Mouse (Mus musculus) heart, embryonic 14.5 days (tissue): ENCODE measurements around the gene Pth2. TPM values are rescaled to one million over a fixed set of nuclear protein-coding genes. Genes with fewer than 3 reads are reported as not detected.

Source experiments
- ATAC-seq: fragments of 200-750 bp; cut with Nextera tagmentation; 2 replicates; pipeline ENCODE4 v1.8.0; 2017; ENCODE audit warnings: low read depth, moderate TSS enrichment; ENCODE audit not compliant: insufficient number of reproducible peaks, insufficient read depth, low FRiP score
- H3K27ac ChIP-seq, 2 experiments: fragments of 200-500 bp in 1 of 2; fragments of 300-500 bp in 1 of 2; sonication (generic) in 1 of 2; replicated peaks in 1 of 2; 2 replicates each; pipeline ENCODE4 v1.5.1; 2012 to 2014; ENCODE audit warnings: low read depth in 2 of 2, low read length in 2 of 2, control low read depth in 1 of 2, mild to moderate bottlenecking in 1 of 2, mixed read lengths in 1 of 2; ENCODE audit not compliant: control insufficient read depth in 1 of 2, insufficient read depth in 1 of 2
- H3K27me3 ChIP-seq: fragments of 300-500 bp; sonication (generic); 2 replicates; pipeline ENCODE4 v1.6.1; 2014; ENCODE audit warnings: mild to moderate bottlenecking, low read length, control low read depth; ENCODE audit not compliant: control insufficient read depth, insufficient read depth
- H3K36me3 ChIP-seq: fragments of 300-500 bp; sonication (generic); 2 replicates; pipeline ENCODE4 v1.6.1; 2014; ENCODE audit warnings: mild to moderate bottlenecking, control low read depth, low read length, mixed read lengths; ENCODE audit not compliant: control insufficient read depth, insufficient read depth
- H3K4me1 ChIP-seq, 2 experiments: fragments of 200-500 bp in 1 of 2; fragments of 300-500 bp in 1 of 2; sonication (generic) in 1 of 2; 2 replicates each; pipeline ENCODE4 v1.6.1; 2012 to 2014; ENCODE audit warnings: low read length in 2 of 2, control low read depth in 1 of 2, mixed read lengths in 1 of 2; ENCODE audit not compliant: control insufficient read depth in 2 of 2, insufficient read depth in 2 of 2
- H3K4me2 ChIP-seq: fragments of 300-500 bp; sonication (generic); 2 replicates; pipeline ENCODE4 v1.6.1; 2014; ENCODE audit warnings: mild to moderate bottlenecking, low read length
- H3K4me3 ChIP-seq, 2 experiments: fragments of 200-500 bp in 1 of 2; fragments of 300-500 bp in 1 of 2; sonication (generic) in 1 of 2; 2 replicates each; pipeline ENCODE4 v1.5.1; 2012 to 2014; ENCODE audit warnings: low read length in 2 of 2, mild to moderate bottlenecking in 2 of 2, control low read depth in 1 of 2, low read depth in 1 of 2, moderate library complexity in 1 of 2; ENCODE audit not compliant: control insufficient read depth in 1 of 2, insufficient read depth in 1 of 2
- H3K9ac ChIP-seq: fragments of 300-500 bp; sonication (generic); 2 replicates; pipeline ENCODE4 v1.6.1; 2014; ENCODE audit warnings: mild to moderate bottlenecking, low read length
- H3K9me3 ChIP-seq: fragments of 300-500 bp; sonication (generic); 2 replicates; pipeline ENCODE4 v1.6.1; 2016; ENCODE audit warnings: low read length, control low read depth; ENCODE audit not compliant: control insufficient read depth
- WGBS: fragments of 180-500 bp; shearing (Covaris S2); extraction: QIAGEN DNeasy Blood & Tissue Kit; methylation state at CpG from one replicate; pipeline ENCODE4 v1.1.7; 2014; 5-methylcytosine and 5-hydroxymethylcytosine counted together
- polyA plus RNA-seq: library from polyadenylated mRNA; unstranded; fragments of >200 nt; fragmentation: Nextera tagmentation; extraction: Ambion mirVana; gene quantifications from 2 replicates; pipeline ENCODE4 v1.2.1, GENCODE M21; 2014

Pth2 gene
- polyA plus RNA-seq, 1 experiment from 2014 or later, result 0.61 TPM

DNA sequence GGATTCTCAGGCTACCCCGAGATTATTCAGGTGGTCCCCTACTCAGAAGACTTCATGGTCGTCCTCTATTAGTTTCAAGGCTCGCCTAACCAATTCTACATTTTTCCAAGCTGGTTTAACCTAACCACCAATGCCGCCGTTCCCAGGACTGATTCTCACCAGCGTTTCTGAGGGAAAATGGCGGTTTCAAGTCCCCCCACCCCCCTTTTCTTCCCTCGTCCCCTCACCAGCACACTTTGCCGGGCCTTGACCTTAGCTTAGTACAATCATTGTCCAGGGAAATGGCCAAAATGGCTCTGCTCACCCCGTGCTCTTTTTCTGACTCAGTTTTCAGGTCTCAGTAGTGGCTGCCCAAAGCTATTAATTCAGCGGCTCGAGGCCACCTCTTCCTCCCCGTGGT, 5.4 kb upstream of the Pth2 start:
- H3K4me2 ChIP-seq, result no peak overlapping the region
- 3% methylated on average over 13 of the region's 13 CpGs for WGBS
- no peak for ATAC-seq
- no peak overlapping the region for H3K9ac ChIP-seq
- H3K9me3 ChIP-seq, result peaks cover 24% of the 10 kb centered on the region
- no peak overlapping the region for H3K27ac ChIP-seq
- 0 out of 4 replicates have a peak, but pooled peaks cover 0 to 8% of the 10 kb centered on the region in 2 experiments for H3K4me1 ChIP-seq
- no peak overlapping the region for H3K4me3 ChIP-seq
- peaks cover 79% of the 10 kb centered on the region for H3K27me3 ChIP-seq
- H3K36me3 ChIP-seq, result no peaks in the 10 kb centered on the region

DNA sequence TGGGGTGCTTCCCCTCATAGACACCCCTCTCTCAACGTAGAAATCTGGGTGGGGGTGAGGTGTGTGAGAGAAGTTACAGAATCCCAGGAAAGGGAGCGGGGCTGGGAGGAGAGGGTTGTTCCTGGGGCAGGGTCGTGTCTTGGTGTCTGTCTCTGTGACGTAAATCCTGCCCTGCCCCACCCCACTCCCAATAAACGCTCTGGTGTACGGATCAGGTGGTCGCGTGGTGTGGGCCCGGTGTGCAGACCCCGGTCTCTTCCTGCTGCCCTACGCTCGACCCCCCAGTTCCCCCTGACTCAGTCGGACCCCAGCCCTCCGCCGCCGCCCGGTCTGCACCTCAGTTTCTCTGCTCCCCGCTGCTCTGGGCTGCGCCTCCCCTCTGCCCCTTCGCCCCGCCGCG, 4.9 kb upstream of the Pth2 start:
- 3% methylated on average over 23 of the region's 23 CpGs for WGBS
- peak overlapping the region in 1 of 2 experiments; percentile 20; a peak in 2 of 4 replicates for H3K4me3 ChIP-seq
- no peak overlapping the region for H3K27ac ChIP-seq
- H3K36me3 ChIP-seq, result no peaks in the 10 kb centered on the region
- H3K9me3 ChIP-seq, result peaks cover 19% of the 10 kb centered on the region
- 0 out of 2 replicates have a peak overlapping the region, but pooled peaks have one; percentile 11 for H3K9ac ChIP-seq
- peaks cover 1 to 10% of the 10 kb centered on the region in 2 experiments; a peak in 3 of 4 replicates for H3K4me1 ChIP-seq
- ATAC-seq, result no peak
- peaks cover 80% of the 10 kb centered on the region for H3K27me3 ChIP-seq
- H3K4me2 ChIP-seq, result peak overlapping the region; percentile 46

DNA sequence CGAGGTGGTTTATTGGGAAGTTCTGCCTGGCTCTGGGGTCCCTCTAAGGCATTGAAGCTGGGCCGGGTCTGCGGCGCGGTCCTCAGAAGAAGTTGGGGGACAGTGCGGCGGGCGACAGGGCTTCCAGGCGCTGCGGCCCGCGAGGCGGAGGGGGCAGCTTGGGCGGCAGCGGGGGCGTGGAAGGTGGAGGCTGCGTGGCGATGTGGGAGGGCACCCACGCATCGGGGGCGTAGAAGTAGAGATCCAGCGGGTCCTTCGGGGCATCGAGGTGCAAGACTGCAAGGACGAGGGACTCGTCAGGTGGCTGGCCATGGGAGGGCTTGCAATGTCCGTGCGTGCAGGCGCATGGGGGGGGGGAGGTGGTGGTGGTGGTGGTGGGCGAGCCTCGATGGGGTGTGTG, 4.4 kb upstream of the Pth2 start:
- peaks cover 2 to 15% of the 10 kb centered on the region in 2 experiments; a peak in 3 of 4 replicates for H3K4me1 ChIP-seq
- H3K27me3 ChIP-seq, result peaks cover 84% of the 10 kb centered on the region
- H3K36me3 ChIP-seq, result no peaks in the 10 kb centered on the region
- peak overlapping the region in 1 of 2 experiments; percentile 20; a peak in 2 of 4 replicates for H3K4me3 ChIP-seq
- 6% methylated on average over 30 of the region's 31 CpGs for WGBS
- H3K4me2 ChIP-seq, result peak overlapping the region; percentile 46
- 0 out of 2 replicates have a peak overlapping the region, but pooled peaks have one; percentile 11 for H3K9ac ChIP-seq
- no peak for ATAC-seq
- H3K9me3 ChIP-seq, result peaks cover 15% of the 10 kb centered on the region
- no peak overlapping the region for H3K27ac ChIP-seq

DNA sequence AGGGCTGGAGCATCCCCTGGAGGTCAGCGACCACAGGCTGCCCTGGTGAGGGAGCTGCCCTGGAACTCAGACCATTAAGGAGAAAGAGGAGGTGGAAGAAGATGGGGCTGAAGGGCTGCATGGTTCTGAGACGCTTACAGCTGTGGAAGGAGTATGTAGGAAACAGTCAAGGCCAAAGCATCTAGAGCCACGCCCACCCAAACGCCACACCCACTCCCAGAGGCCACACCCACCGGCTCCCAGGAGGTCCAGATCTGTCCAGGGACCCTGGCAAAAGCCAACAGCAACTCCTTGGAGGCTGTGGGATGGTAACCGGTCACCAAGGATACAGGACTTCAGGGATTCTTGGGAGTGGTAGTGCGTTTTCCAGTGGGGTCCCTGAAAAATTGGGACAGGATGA, 2.2 kb upstream of the Pth2 start:
- WGBS, result 18% methylated on average over 7 of the region's 7 CpGs
- H3K27me3 ChIP-seq, result peaks cover 98% of the 10 kb centered on the region
- H3K9me3 ChIP-seq, result no peaks in the 10 kb centered on the region
- H3K9ac ChIP-seq, result no peak overlapping the region
- H3K4me3 ChIP-seq, result no peak overlapping the region
- H3K4me1 ChIP-seq, result peaks cover 5 to 28% of the 10 kb centered on the region in 2 experiments; a peak in 3 of 4 replicates
- H3K27ac ChIP-seq, result no peak overlapping the region
- no peak for ATAC-seq
- H3K36me3 ChIP-seq, result no peaks in the 10 kb centered on the region
- H3K4me2 ChIP-seq, result no peak overlapping the region

DNA sequence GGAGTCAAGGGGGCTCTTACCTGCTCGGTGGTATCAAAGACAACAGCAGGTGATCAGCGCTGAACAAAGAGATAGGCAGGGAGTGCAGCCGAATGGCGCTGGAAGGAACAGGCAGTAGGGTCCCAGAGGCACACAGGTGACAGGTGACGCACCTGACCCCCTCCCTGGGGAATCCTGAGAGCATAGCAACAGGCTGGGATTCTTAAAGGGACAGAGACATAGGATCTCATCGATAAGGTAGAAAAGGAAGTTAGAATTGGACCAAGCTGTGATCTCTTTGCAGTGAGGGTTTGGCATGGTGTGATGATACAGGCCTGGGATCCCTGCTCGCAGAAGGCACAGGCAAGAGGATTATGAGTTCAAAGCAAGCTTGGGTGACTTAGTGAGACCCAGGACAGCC, 1.3 kb upstream of the Pth2 start, which contains the start of gene Gfy:
Gfy (minus strand) TSS at position 101 of the 400 bp plus-strand sequence.
- H3K9me3 ChIP-seq, result no peaks in the 10 kb centered on the region
- H3K27ac ChIP-seq, result no peak within 1 kb of the TSS
- H3K4me3 ChIP-seq, result no peak within 1 kb of the TSS
- no peaks in the 10 kb centered on the region for H3K36me3 ChIP-seq
- peaks cover 5 to 28% of the 10 kb centered on the region in 2 experiments; a peak in 3 of 4 replicates for H3K4me1 ChIP-seq
- WGBS, result 31% methylated on average over 7 of the region's 7 CpGs
- no peak within 1 kb of the TSS for H3K4me2 ChIP-seq
- no peak within 1 kb of the TSS for H3K9ac ChIP-seq
- ATAC-seq, result no peak
- H3K27me3 ChIP-seq, result peaks cover 100% of the 10 kb centered on the region

DNA sequence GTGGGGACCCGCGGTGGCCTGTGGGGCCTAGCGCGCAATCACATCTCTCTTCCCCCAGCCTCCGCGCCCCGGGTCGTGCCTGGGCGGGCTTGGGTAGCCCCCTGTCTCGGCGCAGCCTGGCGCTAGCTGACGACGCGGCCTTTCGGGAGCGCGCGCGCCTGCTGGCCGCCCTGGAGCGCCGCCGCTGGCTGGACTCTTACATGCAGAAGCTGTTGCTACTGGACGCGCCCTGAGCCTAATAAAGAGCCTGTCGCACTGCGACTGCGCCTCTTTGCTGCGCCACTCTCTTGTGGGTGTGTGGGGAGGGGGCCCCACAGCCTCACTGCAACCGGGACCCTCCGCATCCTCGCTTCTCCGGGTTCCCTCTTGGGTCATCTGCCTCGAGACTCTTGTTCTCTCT, 745 bp downstream of the Pth2 start:
- H3K36me3 ChIP-seq, result no peaks in the 10 kb centered on the region
- peaks cover 100% of the 10 kb centered on the region for H3K27me3 ChIP-seq
- no peak for ATAC-seq
- H3K4me3 ChIP-seq, result peak overlapping the region in 1 of 2 experiments; percentile 26; a peak in 2 of 4 replicates
- H3K4me2 ChIP-seq, result peak overlapping the region; percentile 63
- H3K4me1 ChIP-seq, result peaks cover 5 to 20% of the 10 kb centered on the region in 2 experiments; a peak in 3 of 4 replicates
- WGBS, result 6% methylated on average over 29 of the region's 35 CpGs
- H3K27ac ChIP-seq, result no peak overlapping the region
- H3K9ac ChIP-seq, result no peak overlapping the region
- no peaks in the 10 kb centered on the region for H3K9me3 ChIP-seq

DNA sequence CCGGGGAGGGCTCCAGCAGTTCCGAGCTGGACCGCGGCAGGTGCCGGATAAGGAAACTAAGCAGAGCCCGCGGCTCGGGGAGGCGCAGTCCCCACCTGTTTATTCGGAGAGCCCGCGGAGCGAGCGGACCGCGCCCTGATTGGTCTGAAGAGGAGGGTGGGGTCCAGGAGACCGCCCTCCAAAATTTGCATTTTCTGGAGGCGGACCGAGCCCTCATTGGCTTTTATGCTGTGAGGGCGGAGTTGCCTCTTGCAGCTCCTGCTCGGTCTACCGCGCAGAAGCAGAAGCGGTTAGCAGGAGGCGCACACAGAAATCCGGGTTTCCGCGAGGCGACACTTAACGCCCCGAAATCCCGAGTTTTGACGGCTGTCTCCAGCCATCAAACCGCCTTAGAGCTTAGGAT, 1.4 kb downstream of the Pth2 start:
- Histone ChIP-seq H3K9me3 (no peaks in the 10 kb centered on the region), H3K27me3 (peaks cover 99% of the 10 kb centered on the region), H3K4me2 (peak overlapping the region; percentile 63), H3K36me3 (no peaks in the 10 kb centered on the region), H3K9ac (peak overlapping the region; percentile 59; the same call in 1 of the 2 replicates), H3K4me1 (peaks cover 5 to 20% of the 10 kb centered on the region in 2 experiments; a peak in 3 of 4 replicates), H3K27ac (no peak overlapping the region), H3K4me3 (peak overlapping the region; percentile 26 to 31)
- peak; percentile 52; the same call in 1 of the 2 replicates for ATAC-seq
- under 1% methylated on average over 34 of the region's 34 CpGs for WGBS
